In the genomic region with DNA sequence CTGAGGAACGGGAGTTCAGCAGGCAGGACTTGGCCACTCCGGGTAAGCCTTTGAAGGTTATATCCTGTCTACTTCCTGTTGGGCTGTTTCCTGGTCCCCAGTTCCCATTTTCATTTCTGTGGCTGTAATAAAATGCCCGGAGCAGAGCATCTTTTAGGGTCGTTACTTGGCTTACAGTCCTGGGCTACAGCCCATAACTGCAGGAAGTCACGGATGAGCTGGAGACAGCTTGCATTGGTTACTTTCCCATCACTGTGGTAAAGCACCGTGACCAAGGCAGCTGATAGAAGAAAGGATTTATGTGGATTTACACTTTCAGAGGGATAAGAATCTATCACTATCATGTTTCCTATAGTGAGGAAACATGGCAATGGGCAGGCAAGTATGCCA, we compare ENCODE assay signal across 13 mouse cellular contexts. TPM values are rescaled to one million over a fixed set of nuclear protein-coding genes. Genes with fewer than 3 reads are reported as not detected.
DNase-seq lines count a peak whose midpoint lies in the region; ATAC-seq and TF ChIP-seq lines count a peak whose summit lies in the region.
"Had no signal": no experiment of that assay in that cellular context is flagged by ENCODE, and none has a peak within 500 bp of the region (broad histone marks: within the 10 kb centered on the region; RNA-seq: fewer than 3 reads in every experiment).

No protein-coding gene starts in this region.

- dilution Hi-C loops in CH12.LX (cut with MboI; ENCODE audit: extremely low pct_ligation_motif_present, extremely low pct_unique_long_range_greater_than_20kb, low sequenced_read_pairs): no loop called here

- in situ Hi-C loops in CH12.LX (cut with MboI; ENCODE audit: low pct_ligation_motif_present, low pct_unique_long_range_greater_than_20kb, low sequenced_read_pairs): loop anchor here (25.0 kb wide), 1 partner anchor 216 kb away; no protein-coding TSS in a partner anchor

- TF ChIP-seq EP300 in CH12.LX (IDR thresholded peaks at IDR 0.05; ENCODE audit: low read length): no peak

- TF ChIP-seq CTCF in CH12.LX (conservative IDR thresholded peaks at IDR 0.05 in 1 of 2, IDR thresholded peaks at IDR 0.05 in 1 of 2; ENCODE audit: low read depth in 2 of 2, low read length in 2 of 2): no peak

- DNase-seq in CH12.LX (ENCODE audit: extremely low read depth): no peak
- DNase-seq in embryonic facial prominence, embryonic 10.5 days (ENCODE audit: low spot score): no peak
- no peak for DNase-seq in midbrain, embryonic 10.5 days (ENCODE audit: low spot score)
- DNase-seq in spleen, adult 18-20 months: no peak
- DNase-seq in kidney, postnatal 10 days: no peak
- no peak for DNase-seq in testis, postnatal 10 days (ENCODE audit: low spot score)
- no peak for DNase-seq in yolk sac, embryonic 10.5 days (ENCODE audit: low spot score)
- DNase-seq: adrenal gland, adult 8-10 months; lung, adult 2 months; thymus, adult 18-20 months had no signal

- peak overlapping the region in 2 of 3 experiments; percentile 10 to 45 for H3K4me3 ChIP-seq in CH12.LX (replicated peaks in 1 of 3; ENCODE audit: low read depth in 2 of 3, low read length in 2 of 3, poor library complexity in 1 of 3)
- H3K4me3 ChIP-seq in embryonic facial prominence, embryonic 10.5 days: no peak overlapping the region
- no peak overlapping the region for H3K4me3 ChIP-seq in hindbrain, embryonic 13.5 days
- H3K4me3 ChIP-seq in midbrain, embryonic 10.5 days: no peak overlapping the region
- H3K4me3 ChIP-seq: left cerebral cortex, adult 2 months had no signal

- H3K27me3 ChIP-seq in CH12.LX (replicated peaks): no peaks in the 10 kb centered on the region
- H3K27me3 ChIP-seq in embryonic facial prominence, embryonic 10.5 days (replicated peaks; ENCODE audit: low read depth, poor library complexity, severe bottlenecking): no peaks in the 10 kb centered on the region
- no peaks in the 10 kb centered on the region for H3K27me3 ChIP-seq in hindbrain, embryonic 13.5 days
- H3K27me3 ChIP-seq in midbrain, embryonic 10.5 days (ENCODE audit: low read depth, poor library complexity, severe bottlenecking): no peaks in the 10 kb centered on the region

- no peak for ATAC-seq in hindbrain, embryonic 13.5 days (ENCODE audit: low FRiP score)

- H3K79me2 ChIP-seq in CH12.LX (replicated peaks; ENCODE audit: control insufficient read depth, extremely low read depth, insufficient read depth, poor library complexity, severe bottlenecking): no peaks in the 10 kb centered on the region

- TF ChIP-seq POLR2A in CH12.LX (IDR thresholded peaks at IDR 0.05; ENCODE audit: low read depth, low read length): no peak

- peaks cover 21 to 48% of the 10 kb centered on the region in 2 experiments for H3K4me1 ChIP-seq in CH12.LX (ENCODE audit: control insufficient read depth in 1 of 2, insufficient read depth in 2 of 2)
- peaks cover 29% of the 10 kb centered on the region for H3K4me1 ChIP-seq in embryonic facial prominence, embryonic 10.5 days
- peaks cover 40% of the 10 kb centered on the region for H3K4me1 ChIP-seq in hindbrain, embryonic 13.5 days (replicated peaks)
- peaks cover 43% of the 10 kb centered on the region for H3K4me1 ChIP-seq in midbrain, embryonic 10.5 days

- no peak overlapping the region for H3K27ac ChIP-seq in CH12.LX (ENCODE audit: insufficient read depth, low read depth)
- peak overlapping the region; percentile 16; the same call in 1 of the 2 replicates for H3K27ac ChIP-seq in embryonic facial prominence, embryonic 10.5 days (replicated peaks)
- H3K27ac ChIP-seq in hindbrain, embryonic 13.5 days: peak overlapping the region; percentile 77
- H3K27ac ChIP-seq in midbrain, embryonic 10.5 days (replicated peaks): peak overlapping the region; percentile 68
- H3K27ac ChIP-seq: kidney, postnatal 0 days; left cerebral cortex, adult 2 months had no signal

- H3K9me3 ChIP-seq in CH12.LX (replicated peaks; ENCODE audit: low read length): no peaks in the 10 kb centered on the region
- no peaks in the 10 kb centered on the region for H3K9me3 ChIP-seq in embryonic facial prominence, embryonic 10.5 days
- H3K9me3 ChIP-seq in hindbrain, embryonic 13.5 days: no peaks in the 10 kb centered on the region
- no peaks in the 10 kb centered on the region for H3K9me3 ChIP-seq in midbrain, embryonic 10.5 days (replicated peaks)

- TF ChIP-seq RAD21 in CH12.LX (IDR thresholded peaks at IDR 0.05; ENCODE audit: low read depth, low read length): no peak

- WGBS in embryonic facial prominence, embryonic 10.5 days: 59% methylated on average over 6 of the region's 6 CpGs
- 50% methylated on average over 6 of the region's 6 CpGs for whole genome bisulfite sequencing in hindbrain, embryonic 13.5 days
- WGBS in midbrain, embryonic 10.5 days: 79% methylated on average over 6 of the region's 6 CpGs

- peaks cover 0 to 6% of the 10 kb centered on the region in 2 experiments for H3K36me3 ChIP-seq in CH12.LX (replicated peaks in 1 of 2; ENCODE audit: control insufficient read depth in 1 of 2, insufficient read depth in 1 of 2, low read length in 1 of 2)
- H3K36me3 ChIP-seq in embryonic facial prominence, embryonic 10.5 days (replicated peaks): no peaks in the 10 kb centered on the region; the same call in none of the 2 replicates
- peaks cover under 1% of the 10 kb centered on the region; the same call in 1 of the 2 replicates for H3K36me3 ChIP-seq in hindbrain, embryonic 13.5 days
- no peaks in the 10 kb centered on the region for H3K36me3 ChIP-seq in midbrain, embryonic 10.5 days

- H3K4me2 ChIP-seq in CH12.LX (ENCODE audit: insufficient read depth, low read depth, poor library complexity, severe bottlenecking): peak overlapping the region; percentile 23
- no peak overlapping the region for H3K4me2 ChIP-seq in hindbrain, embryonic 13.5 days

- peak overlapping the region; percentile 0; the same call in 1 of the 2 replicates for H3K9ac ChIP-seq in CH12.LX (ENCODE audit: insufficient read depth, low read depth)
- H3K9ac ChIP-seq in hindbrain, embryonic 13.5 days: no peak overlapping the region

TF ChIP-seq in CH12.LX, 34 proteins besides CTCF, POLR2A, EP300 and RAD21:
- TF ChIP-seq TCF12 (IDR thresholded peaks at IDR 0.05; ENCODE audit: low read depth, low read length) (peak; percentile 14; the same call in 1 of the 2 replicates), PAX5 (IDR thresholded peaks at IDR 0.05; ENCODE audit: low read length) (no peak), ZC3H11A (IDR thresholded peaks at IDR 0.05; ENCODE audit: low read depth, low read length) (no peak), RCOR1 (conservative IDR thresholded peaks at IDR 0.05; ENCODE audit: low read depth, low read length) (no peak), JUN (IDR thresholded peaks at IDR 0.05; ENCODE audit: insufficient read depth, low read depth, low read length) (no peak), IRF4 (IDR thresholded peaks at IDR 0.05; ENCODE audit: low read depth, low read length) (0 out of 2 replicates have a peak, but pooled peaks have one; percentile 0), ETS1 (conservative IDR thresholded peaks at IDR 0.05; ENCODE audit: low read depth, low read length) (no peak), ELF1 (IDR thresholded peaks at IDR 0.05; ENCODE audit: low read depth, low read length) (peak; percentile 39), USF1 (IDR thresholded peaks at IDR 0.05; ENCODE audit: low read depth, low read length) (no peak)

RNA-seq across cellular contexts. Expression of a gene that starts 9.8 kb away (rescaled TPM):
- total RNA-seq in CH12.LX (2012; rRNA removed): 8.4 TPM in 2 replicates
- 6.8 and 7.2 TPM in 2 replicates for total RNA-seq in CH12.LX (2014; rRNA removed)
- polyA plus RNA-seq in CH12.LX (2012; ENCODE audit: insufficient read length, low read depth): 5.9 and 7.0 TPM in 2 replicates
- 10.4 and 10.9 TPM in 2 replicates for polyA plus RNA-seq in embryonic facial prominence, embryonic 10.5 days (2016; fragmentation: Nextera tagmentation; extraction: Ambion mirVana)
- polyA plus RNA-seq in hindbrain, embryonic 13.5 days (2015; fragmentation: Nextera tagmentation; extraction: Ambion mirVana): 9.0 and 9.4 TPM in 2 replicates
- 12.5 and 13.2 TPM in 2 replicates for polyA plus RNA-seq in midbrain, embryonic 10.5 days (2016; fragmentation: Nextera tagmentation; extraction: Ambion mirVana)

Comparison
In these comparisons a context has a peak if more than half of its experiments do, and no peak if none do; other contexts are left out.
1. H3K4me3 ChIP-seq: peak in CH12.LX (2 of 3); none in embryonic facial prominence, embryonic 10.5 days (single experiment), hindbrain, embryonic 13.5 days (single experiment) and midbrain, embryonic 10.5 days (single experiment).